Comparison of ENCODE assay signal across 18 mouse cellular contexts in the genomic region with DNA sequence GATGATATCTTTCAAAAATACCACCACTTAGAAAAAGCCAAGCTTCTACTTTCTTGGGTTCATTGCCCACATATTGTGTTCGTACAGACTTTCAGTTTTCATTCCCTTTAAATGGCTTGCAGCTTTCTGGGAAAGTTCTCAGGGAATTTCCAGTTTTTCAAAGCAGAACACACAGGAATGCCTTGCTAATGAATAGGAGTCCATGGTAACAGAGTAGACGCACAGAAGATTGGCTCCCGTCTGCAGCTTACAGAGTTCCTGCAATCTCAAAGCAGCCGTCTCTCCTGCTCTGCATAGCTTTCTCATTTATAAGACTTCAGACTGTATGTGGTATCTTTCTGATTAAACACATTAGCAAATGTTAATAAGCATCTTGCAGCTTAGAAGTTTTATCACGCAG. TPM values are rescaled to one million over a fixed set of nuclear protein-coding genes. Genes with fewer than 3 reads are reported as not detected.
DNase-seq lines count a peak whose midpoint lies in the region; ATAC-seq and TF ChIP-seq lines count a peak whose summit lies in the region.
"Had no signal": no experiment of that assay in that cellular context is flagged by ENCODE, and none has a peak within 500 bp of the region (broad histone marks: within the 10 kb centered on the region; RNA-seq: fewer than 3 reads in every experiment).

No protein-coding gene starts in this region.

- TF ChIP-seq POLR2A in thymus, adult 2 months (IDR thresholded peaks at IDR 0.05; ENCODE audit: control insufficient read depth, extremely low read depth, insufficient read depth, low read length, poor library complexity) = no peak

- H3K9ac ChIP-seq in embryonic facial prominence, embryonic 14.5 days (ENCODE audit: low read depth, low read length) = no peak overlapping the region
- H3K9ac ChIP-seq in forebrain, embryonic 12.5 days = no peak overlapping the region
- no peak overlapping the region for H3K9ac ChIP-seq in hindbrain, embryonic 16.5 days (ENCODE audit: low read depth, low read length)
- H3K9ac ChIP-seq: embryonic facial prominence, embryonic 15.5 days; liver, embryonic 12.5 days; lung, embryonic 14.5 days had no signal

- ATAC-seq in embryonic facial prominence, embryonic 14.5 days (ENCODE audit: low read depth) = no peak
- peak; percentile 60; the same call in 1 of the 2 replicates for ATAC-seq in forebrain, embryonic 12.5 days (ENCODE audit: low FRiP score)
- peak; percentile 42; the same call in 1 of the 2 replicates for ATAC-seq in hindbrain, embryonic 16.5 days
- ATAC-seq: intestine, postnatal 0 days; liver, embryonic 12.5 days had no signal

- WGBS in embryonic facial prominence, embryonic 14.5 days = 45% methylated on average over 5 of the region's 5 CpGs
- WGBS in embryonic facial prominence, embryonic 10.5 days = 71% methylated on average over 5 of the region's 5 CpGs
- whole genome bisulfite sequencing in forebrain, embryonic 12.5 days = 32% methylated on average over 5 of the region's 5 CpGs
- 29% methylated on average over 5 of the region's 5 CpGs for WGBS in hindbrain, embryonic 16.5 days
- WGBS in thymus, adult 2 months = 90% methylated on average over 5 of the region's 5 CpGs

- H3K27ac ChIP-seq in embryonic facial prominence, embryonic 14.5 days (replicated peaks; ENCODE audit: low read depth, low read length) = no peak overlapping the region
- no peak overlapping the region for H3K27ac ChIP-seq in embryonic facial prominence, embryonic 10.5 days (replicated peaks)
- H3K27ac ChIP-seq in forebrain, embryonic 12.5 days = peak overlapping the region; percentile 20; the same call in 1 of the 2 replicates
- no peak overlapping the region for H3K27ac ChIP-seq in hindbrain, embryonic 16.5 days (ENCODE audit: low read depth, low read length)
- no peak overlapping the region for H3K27ac ChIP-seq in thymus, adult 2 months (ENCODE audit: control insufficient read depth, insufficient read depth, low read length)
- H3K27ac ChIP-seq: embryonic facial prominence, embryonic 15.5 days; heart, embryonic 10.5 days; liver, embryonic 12.5 days; macrophage had no signal

- H3K4me2 ChIP-seq in embryonic facial prominence, embryonic 14.5 days (ENCODE audit: low read depth, low read length) = no peak overlapping the region
- H3K4me2 ChIP-seq in forebrain, embryonic 12.5 days = no peak overlapping the region
- H3K4me2 ChIP-seq in hindbrain, embryonic 16.5 days (ENCODE audit: low read length) = no peak overlapping the region
- H3K4me2 ChIP-seq: embryonic facial prominence, embryonic 15.5 days; liver, embryonic 12.5 days; lung, embryonic 14.5 days had no signal

- no peaks in the 10 kb centered on the region for H3K9me3 ChIP-seq in embryonic facial prominence, embryonic 14.5 days (ENCODE audit: control insufficient read depth, low read length)
- no peaks in the 10 kb centered on the region for H3K9me3 ChIP-seq in embryonic facial prominence, embryonic 10.5 days
- no peaks in the 10 kb centered on the region for H3K9me3 ChIP-seq in forebrain, embryonic 12.5 days
- H3K9me3 ChIP-seq in hindbrain, embryonic 16.5 days (ENCODE audit: control insufficient read depth, low read length) = no peaks in the 10 kb centered on the region
- H3K9me3 ChIP-seq: embryonic facial prominence, embryonic 15.5 days; heart, embryonic 10.5 days; liver, embryonic 12.5 days had no signal

- no peaks in the 10 kb centered on the region for H3K4me1 ChIP-seq in embryonic facial prominence, embryonic 14.5 days (ENCODE audit: control insufficient read depth, insufficient read depth, low read length)
- H3K4me1 ChIP-seq in embryonic facial prominence, embryonic 10.5 days = no peaks in the 10 kb centered on the region
- H3K4me1 ChIP-seq in forebrain, embryonic 12.5 days = peaks cover 9% of the 10 kb centered on the region; the same call in 1 of the 2 replicates
- H3K4me1 ChIP-seq in hindbrain, embryonic 16.5 days (ENCODE audit: control insufficient read depth, insufficient read depth, low read depth, low read length) = no peaks in the 10 kb centered on the region
- no peaks in the 10 kb centered on the region for H3K4me1 ChIP-seq in thymus, adult 2 months (replicated peaks; ENCODE audit: control insufficient read depth, insufficient read depth, low read length)
- H3K4me1 ChIP-seq: embryonic facial prominence, embryonic 15.5 days; heart, embryonic 10.5 days; liver, embryonic 12.5 days had no signal

- no peak for TF ChIP-seq CTCF in thymus, adult 2 months (IDR thresholded peaks at IDR 0.05; ENCODE audit: borderline replicate concordance, control insufficient read depth, extremely low read depth, insufficient read depth, low read length, poor library complexity)

- peak; percentile 32 for DNase-seq in embryonic facial prominence, embryonic 14.5 days (ENCODE audit: low spot score)
- no peak for DNase-seq in embryonic facial prominence, embryonic 10.5 days (ENCODE audit: low spot score)
- DNase-seq in 3T3-L1 (ENCODE audit: low read depth, low spot score) = peak; percentile 51
- DNase-seq in thymus, adult 2 months = no peak
- no peak for DNase-seq in gastrocnemius, postnatal 4 days (ENCODE audit: low spot score in 2 of 2)
- no peak for DNase-seq in adrenal gland, postnatal 10 days
- DNase-seq: adrenal gland, postnatal 14 days; cerebellum, adult 2 months; gastrocnemius, postnatal 36 days; left cerebral cortex, postnatal 4 days; lung, embryonic 14.5 days had no signal

- H3K36me3 ChIP-seq in embryonic facial prominence, embryonic 14.5 days (ENCODE audit: control insufficient read depth, insufficient read depth, low read length) = no peaks in the 10 kb centered on the region
- H3K36me3 ChIP-seq in embryonic facial prominence, embryonic 10.5 days (replicated peaks) = no peaks in the 10 kb centered on the region
- H3K36me3 ChIP-seq in forebrain, embryonic 12.5 days (replicated peaks) = no peaks in the 10 kb centered on the region
- H3K36me3 ChIP-seq in hindbrain, embryonic 16.5 days (ENCODE audit: control insufficient read depth, insufficient read depth, low read length) = no peaks in the 10 kb centered on the region
- no peaks in the 10 kb centered on the region for H3K36me3 ChIP-seq in thymus, adult 2 months (ENCODE audit: control insufficient read depth, insufficient read depth, low read length)
- H3K36me3 ChIP-seq: embryonic facial prominence, embryonic 15.5 days; heart, embryonic 10.5 days; liver, embryonic 12.5 days had no signal

- H3K4me3 ChIP-seq in embryonic facial prominence, embryonic 14.5 days (ENCODE audit: low read depth, low read length) = no peak overlapping the region
- H3K4me3 ChIP-seq in embryonic facial prominence, embryonic 10.5 days = no peak overlapping the region
- no peak overlapping the region for H3K4me3 ChIP-seq in forebrain, embryonic 12.5 days (replicated peaks)
- H3K4me3 ChIP-seq in hindbrain, embryonic 16.5 days (ENCODE audit: low read length) = no peak overlapping the region
- H3K4me3 ChIP-seq in thymus, adult 2 months (ENCODE audit: control insufficient read depth, insufficient read depth, low read length) = no peak overlapping the region
- H3K4me3 ChIP-seq: embryonic facial prominence, embryonic 15.5 days; heart, embryonic 10.5 days; liver, embryonic 12.5 days had no signal

- no peaks in the 10 kb centered on the region for H3K27me3 ChIP-seq in embryonic facial prominence, embryonic 14.5 days (replicated peaks; ENCODE audit: control insufficient read depth, insufficient read depth, low read length)
- H3K27me3 ChIP-seq in embryonic facial prominence, embryonic 10.5 days (replicated peaks; ENCODE audit: low read depth, poor library complexity, severe bottlenecking) = no peaks in the 10 kb centered on the region
- H3K27me3 ChIP-seq in forebrain, embryonic 12.5 days = no peaks in the 10 kb centered on the region
- H3K27me3 ChIP-seq in hindbrain, embryonic 16.5 days (replicated peaks; ENCODE audit: control insufficient read depth, insufficient read depth, low read length) = no peaks in the 10 kb centered on the region
- no peaks in the 10 kb centered on the region for H3K27me3 ChIP-seq in thymus, adult 2 months (ENCODE audit: control insufficient read depth, insufficient read depth, low read length)
- H3K27me3 ChIP-seq: embryonic facial prominence, embryonic 15.5 days; liver, embryonic 12.5 days had no signal

RNA-seq across cellular contexts. Expression of a gene that starts 39.8 kb away (rescaled TPM):
- polyA plus RNA-seq in embryonic facial prominence, embryonic 14.5 days (2014; fragmentation: Nextera tagmentation; extraction: Ambion mirVana) = 23.8 and 27.1 TPM in 2 replicates
- 17.4 and 17.9 TPM in 2 replicates for polyA plus RNA-seq in embryonic facial prominence, embryonic 10.5 days (2016; fragmentation: Nextera tagmentation; extraction: Ambion mirVana)
- polyA plus RNA-seq in forebrain, embryonic 12.5 days (2016; fragmentation: Nextera tagmentation; extraction: Ambion mirVana) = 22.0 and 22.4 TPM in 2 replicates
- polyA plus RNA-seq in hindbrain, embryonic 16.5 days (2015; fragmentation: Nextera tagmentation; extraction: Ambion mirVana) = 38.7 and 43.2 TPM in 2 replicates
- polyA plus RNA-seq in thymus, adult 2 months (2012; rRNA removed) = 6.0 and 8.2 TPM in 2 replicates
- total RNA-seq in gastrocnemius, postnatal 4 days (2021) = 10 to 100 TPM; 16.1 to 16.3 TPM
- 10 to 100 TPM; 18.1 TPM for total RNA-seq in adrenal gland, postnatal 10 days (2021)

RNA-seq across cellular contexts. Expression of a gene that starts 39.8 kb away (rescaled TPM):
- 34.3 and 40.7 TPM in 2 replicates for polyA plus RNA-seq in embryonic facial prominence, embryonic 14.5 days (2014; fragmentation: Nextera tagmentation; extraction: Ambion mirVana)
- 24.6 and 28.8 TPM in 2 replicates for polyA plus RNA-seq in embryonic facial prominence, embryonic 10.5 days (2016; fragmentation: Nextera tagmentation; extraction: Ambion mirVana)
- 20.3 and 24.2 TPM in 2 replicates for polyA plus RNA-seq in forebrain, embryonic 12.5 days (2016; fragmentation: Nextera tagmentation; extraction: Ambion mirVana)
- polyA plus RNA-seq in hindbrain, embryonic 16.5 days (2015; fragmentation: Nextera tagmentation; extraction: Ambion mirVana) = 15.2 and 16.0 TPM in 2 replicates
- 15.9 and 18.1 TPM in 2 replicates for polyA plus RNA-seq in thymus, adult 2 months (2012; rRNA removed)
- 10 to 100 TPM; 27.3 to 29.6 TPM for total RNA-seq in gastrocnemius, postnatal 4 days (2021)
- 10 to 100 TPM; 34.2 to 37.4 TPM for total RNA-seq in adrenal gland, postnatal 10 days (2021)

Comparison
In these comparisons a context has a peak if more than half of its experiments do, and no peak if none do; other contexts are left out.
1. DNase-seq: peak in embryonic facial prominence, embryonic 14.5 days (single experiment) and 3T3-L1 (single experiment); none in embryonic facial prominence, embryonic 10.5 days (single experiment), thymus, adult 2 months (single experiment), gastrocnemius, postnatal 4 days (0 of 2) and adrenal gland, postnatal 10 days (single experiment).